Mouse (Mus musculus) embryonic stem cell, embryonic (primary cell): ENCODE measurements at regions not wholly inside any gene's neighbourhood (a gene's known extent, or its start where the extent isn't known, plus 50 kb on each side); places are given as distances from the start of the nearest gene placed in this dataset.
"Not testable (repeated sequence)": the region's sequence is repeated elsewhere in the genome, so short reads cannot be mapped to it uniquely, and the experiment has no call there.

Experiments used
- CTCF ChIA-PET, 4 experiments: fragments of 300-600 bp in 2 of 4; fragments of 350-600 bp in 2 of 4; sonication (Branson Sonifier 250); formaldehyde crosslinking; loops; one replicate each; lab custom pipeline; 2022; ENCODE audit warnings: inconsistent platforms in 2 of 4; lab: Charles Lee
- POLR2A ChIA-PET, 4 experiments: fragments of 300-600 bp in 2 of 4; fragments of 350-600 bp in 2 of 4; sonication (Branson Sonifier 250); formaldehyde crosslinking; loops; one replicate each; lab custom pipeline; 2022; ENCODE audit warnings: antibody characterized with exemption in 4 of 4, inconsistent platforms in 1 of 4; lab: Charles Lee

- CTCF ChIA-PET, result interaction anchor here in 1 of 4 experiments (0.6 kb wide), 1 partner anchor 1686 kb away, joined by 3 read pairs; no protein-coding TSS in a partner anchor
- POLR2A ChIA-PET, result no interaction called here
Measured at GRCm38 (mm10) chr16:20047356-20047755, 50.0 kb upstream of the Klhl24 start.

- POLR2A ChIA-PET, result interaction anchor here in 1 of 4 experiments (0.6 kb wide), 1 partner anchor 447 kb away, joined by 8 read pairs; no protein-coding TSS in a partner anchor
- CTCF ChIA-PET, result not testable (repeated sequence)
Measured at GRCm38 (mm10) chr16:20035166-20035565, 52.3 kb upstream of the Klhl6 start.

- ChIA-PET POLR2A (interaction anchor here in 1 of 4 experiments (0.7 kb wide), 1 partner anchor 167 kb away, joined by 3 read pairs; no protein-coding TSS in a partner anchor), CTCF (no interaction called here)
Measured at GRCm38 (mm10) chr16:20032328-20033081, 49.7 kb upstream of the Klhl6 start.
